Mouse (Mus musculus): ENCODE data around the gene Cass4. TPM values are rescaled to one million over a fixed set of nuclear protein-coding genes. Genes with fewer than 3 reads are reported as not detected.

The Cass4 gene
- polyA plus RNA-seq (2014; fragmentation: Nextera tagmentation; extraction: Ambion mirVana): 0.38 and 1.1 TPM in 2 replicates

- 35% methylated on average over 13 of the region's 13 CpGs for WGBS
- ATAC-seq (ENCODE audit: low read depth): no peak
- Histone ChIP-seq H3K9ac (ENCODE audit: low read depth, low read length) (no peak within 1 kb of the TSS), H3K9me3 (ENCODE audit: control insufficient read depth, low read length) (no peaks in the 10 kb centered on the region), H3K4me3 (ENCODE audit: low read depth, low read length) (no peak within 1 kb of the TSS), H3K36me3 (ENCODE audit: control insufficient read depth, insufficient read depth, low read length) (no peaks in the 10 kb centered on the region), H3K4me1 (ENCODE audit: control insufficient read depth, insufficient read depth, low read length) (no peaks in the 10 kb centered on the region), H3K27me3 (replicated peaks; ENCODE audit: control insufficient read depth, insufficient read depth, low read length) (no peaks in the 10 kb centered on the region), H3K4me2 (ENCODE audit: low read depth, low read length) (no peak within 1 kb of the TSS), H3K27ac (replicated peaks; ENCODE audit: low read depth, low read length) (no peak within 1 kb of the TSS)
- DNase-seq (ENCODE audit: low spot score): no peak
Observed at GRCm38 (mm10) chr2:172393391-172394051, at the start of gene Cass4. Gene Cass4, plus strand, starts transcription at chr2:172393794.

- peaks cover 9% of the 10 kb centered on the region; the same call in 1 of the 2 replicates for H3K9me3 ChIP-seq (ENCODE audit: control insufficient read depth, low read length)
- peak overlapping the region; percentile 65; the same call in 1 of the 2 replicates for H3K4me3 ChIP-seq (ENCODE audit: low read depth, low read length)
- no peak overlapping the region for H3K9ac ChIP-seq (ENCODE audit: low read depth, low read length)
- no peak for DNase-seq (ENCODE audit: low spot score)
- no peaks in the 10 kb centered on the region for H3K4me1 ChIP-seq (ENCODE audit: control insufficient read depth, insufficient read depth, low read length)
- H3K27ac ChIP-seq (replicated peaks; ENCODE audit: low read depth, low read length): peak overlapping the region; percentile 59
- H3K27me3 ChIP-seq (replicated peaks; ENCODE audit: control insufficient read depth, insufficient read depth, low read length): no peaks in the 10 kb centered on the region
- WGBS: 31% methylated on average over 5 of the region's 5 CpGs
- no peaks in the 10 kb centered on the region for H3K36me3 ChIP-seq (ENCODE audit: control insufficient read depth, insufficient read depth, low read length)
- peak overlapping the region; percentile 93 for H3K4me2 ChIP-seq (ENCODE audit: low read depth, low read length)
- no peak for ATAC-seq (ENCODE audit: low read depth)
Observed at GRCm38 (mm10) chr2:172344669-172345068, 48.9 kb upstream of the Cass4 start.

GRCm38 (mm10) chr2:172345258-172345738 is 48.3 kb upstream of the Cass4 start, which contains the start of gene Fam210b:
Gene Fam210b, plus strand, starts transcription at chr2:172345565.
- Histone ChIP-seq H3K4me3 (ENCODE audit: low read depth, low read length) (peak within 1 kb of the TSS; percentile 65), H3K4me1 (ENCODE audit: control insufficient read depth, insufficient read depth, low read length) (no peaks in the 10 kb centered on the region), H3K9ac (ENCODE audit: low read depth, low read length) (peak within 1 kb of the TSS; percentile 76), H3K36me3 (ENCODE audit: control insufficient read depth, insufficient read depth, low read length) (no peaks in the 10 kb centered on the region), H3K4me2 (ENCODE audit: low read depth, low read length) (peak within 1 kb of the TSS; percentile 93), H3K27ac (replicated peaks; ENCODE audit: low read depth, low read length) (peak within 1 kb of the TSS; percentile 59), H3K9me3 (ENCODE audit: control insufficient read depth, low read length) (peaks cover 9% of the 10 kb centered on the region; the same call in 1 of the 2 replicates), H3K27me3 (replicated peaks; ENCODE audit: control insufficient read depth, insufficient read depth, low read length) (no peaks in the 10 kb centered on the region)
- 0% methylated on average over 5 of the region's 35 CpGs for WGBS
- peak; percentile 93 for ATAC-seq (ENCODE audit: low read depth)
- DNase-seq (ENCODE audit: low spot score): peak; percentile 99

GRCm38 (mm10) chr2:172346034-172346929 is 47.3 kb upstream of the Cass4 start:
- Histone ChIP-seq H3K4me1 (ENCODE audit: control insufficient read depth, insufficient read depth, low read length) (no peaks in the 10 kb centered on the region), H3K36me3 (ENCODE audit: control insufficient read depth, insufficient read depth, low read length) (no peaks in the 10 kb centered on the region), H3K4me3 (ENCODE audit: low read depth, low read length) (peak overlapping the region; percentile 65), H3K27me3 (replicated peaks; ENCODE audit: control insufficient read depth, insufficient read depth, low read length) (no peaks in the 10 kb centered on the region), H3K9ac (ENCODE audit: low read depth, low read length) (peak overlapping the region; percentile 76), H3K9me3 (ENCODE audit: control insufficient read depth, low read length) (peaks cover 9% of the 10 kb centered on the region; the same call in 1 of the 2 replicates), H3K27ac (replicated peaks; ENCODE audit: low read depth, low read length) (no peak overlapping the region), H3K4me2 (ENCODE audit: low read depth, low read length) (peak overlapping the region; percentile 93)
- DNase-seq (ENCODE audit: low spot score) (peak; percentile 65), ATAC-seq (ENCODE audit: low read depth) (no peak)
- WGBS: 9% methylated on average over 31 of the region's 31 CpGs

- no peaks in the 10 kb centered on the region for H3K27me3 ChIP-seq (replicated peaks; ENCODE audit: control insufficient read depth, insufficient read depth, low read length)
- H3K9ac ChIP-seq (ENCODE audit: low read depth, low read length): no peak overlapping the region
- DNase-seq (ENCODE audit: low spot score) (no peak), ATAC-seq (ENCODE audit: low read depth) (no peak)
- H3K36me3 ChIP-seq (ENCODE audit: control insufficient read depth, insufficient read depth, low read length): no peaks in the 10 kb centered on the region
- H3K4me2 ChIP-seq (ENCODE audit: low read depth, low read length): peak overlapping the region; percentile 93
- H3K9me3 ChIP-seq (ENCODE audit: control insufficient read depth, low read length): peaks cover 9% of the 10 kb centered on the region; the same call in 1 of the 2 replicates
- H3K4me3 ChIP-seq (ENCODE audit: low read depth, low read length): no peak overlapping the region
- H3K4me1 ChIP-seq (ENCODE audit: control insufficient read depth, insufficient read depth, low read length): no peaks in the 10 kb centered on the region
- H3K27ac ChIP-seq (replicated peaks; ENCODE audit: low read depth, low read length): no peak overlapping the region
- 63% methylated on average over 7 of the region's 8 CpGs for WGBS
Observed at GRCm38 (mm10) chr2:172346933-172347611, 46.5 kb upstream of the Cass4 start.

GRCm38 (mm10) chr2:172348297-172348950 is 45.2 kb upstream of the Cass4 start:
- Histone ChIP-seq H3K27me3 (replicated peaks; ENCODE audit: control insufficient read depth, insufficient read depth, low read length) (no peaks in the 10 kb centered on the region), H3K4me2 (ENCODE audit: low read depth, low read length) (no peak overlapping the region), H3K4me3 (ENCODE audit: low read depth, low read length) (no peak overlapping the region), H3K36me3 (ENCODE audit: control insufficient read depth, insufficient read depth, low read length) (0 out of 2 replicates have a peak, but pooled peaks cover 5% of the 10 kb centered on the region), H3K9ac (ENCODE audit: low read depth, low read length) (no peak overlapping the region), H3K4me1 (ENCODE audit: control insufficient read depth, insufficient read depth, low read length) (no peaks in the 10 kb centered on the region), H3K9me3 (ENCODE audit: control insufficient read depth, low read length) (peaks cover 5% of the 10 kb centered on the region; the same call in 1 of the 2 replicates), H3K27ac (replicated peaks; ENCODE audit: low read depth, low read length) (no peak overlapping the region)
- DNase-seq (ENCODE audit: low spot score) (peak; percentile 35), ATAC-seq (ENCODE audit: low read depth) (no peak)
- WGBS: 59% methylated on average over 3 of the region's 3 CpGs

GRCm38 (mm10) chr2:172349776-172350175 is 43.8 kb upstream of the Cass4 start:
- no peak overlapping the region for H3K9ac ChIP-seq (ENCODE audit: low read depth, low read length)
- H3K27ac ChIP-seq (replicated peaks; ENCODE audit: low read depth, low read length): no peak overlapping the region
- DNase-seq (ENCODE audit: low spot score) (no peak), ATAC-seq (ENCODE audit: low read depth) (no peak)
- H3K36me3 ChIP-seq (ENCODE audit: control insufficient read depth, insufficient read depth, low read length): peaks cover 11% of the 10 kb centered on the region; the same call in 1 of the 2 replicates
- no peaks in the 10 kb centered on the region for H3K4me1 ChIP-seq (ENCODE audit: control insufficient read depth, insufficient read depth, low read length)
- no peaks in the 10 kb centered on the region for H3K27me3 ChIP-seq (replicated peaks; ENCODE audit: control insufficient read depth, insufficient read depth, low read length)
- H3K9me3 ChIP-seq (ENCODE audit: control insufficient read depth, low read length): no peaks in the 10 kb centered on the region
- 80% methylated on average over 14 of the region's 14 CpGs for WGBS
- H3K4me2 ChIP-seq (ENCODE audit: low read depth, low read length): no peak overlapping the region
- H3K4me3 ChIP-seq (ENCODE audit: low read depth, low read length): no peak overlapping the region

GRCm38 (mm10) chr2:172350773-172351172 is 42.8 kb upstream of the Cass4 start:
- no peak overlapping the region for H3K4me3 ChIP-seq (ENCODE audit: low read depth, low read length)
- H3K36me3 ChIP-seq (ENCODE audit: control insufficient read depth, insufficient read depth, low read length): peaks cover 21% of the 10 kb centered on the region
- 74% methylated on average over 8 of the region's 8 CpGs for WGBS
- no peaks in the 10 kb centered on the region for H3K27me3 ChIP-seq (replicated peaks; ENCODE audit: control insufficient read depth, insufficient read depth, low read length)
- no peak for ATAC-seq (ENCODE audit: low read depth)
- no peak for DNase-seq (ENCODE audit: low spot score)
- H3K9ac ChIP-seq (ENCODE audit: low read depth, low read length): no peak overlapping the region
- no peak overlapping the region for H3K4me2 ChIP-seq (ENCODE audit: low read depth, low read length)
- no peaks in the 10 kb centered on the region for H3K9me3 ChIP-seq (ENCODE audit: control insufficient read depth, low read length)
- H3K4me1 ChIP-seq (ENCODE audit: control insufficient read depth, insufficient read depth, low read length): no peaks in the 10 kb centered on the region
- no peak overlapping the region for H3K27ac ChIP-seq (replicated peaks; ENCODE audit: low read depth, low read length)

Measured in embryonic facial prominence, embryonic 14.5 days (tissue).